Comparison of ENCODE assay signal across 11 mouse cellular contexts in the genomic region with DNA sequence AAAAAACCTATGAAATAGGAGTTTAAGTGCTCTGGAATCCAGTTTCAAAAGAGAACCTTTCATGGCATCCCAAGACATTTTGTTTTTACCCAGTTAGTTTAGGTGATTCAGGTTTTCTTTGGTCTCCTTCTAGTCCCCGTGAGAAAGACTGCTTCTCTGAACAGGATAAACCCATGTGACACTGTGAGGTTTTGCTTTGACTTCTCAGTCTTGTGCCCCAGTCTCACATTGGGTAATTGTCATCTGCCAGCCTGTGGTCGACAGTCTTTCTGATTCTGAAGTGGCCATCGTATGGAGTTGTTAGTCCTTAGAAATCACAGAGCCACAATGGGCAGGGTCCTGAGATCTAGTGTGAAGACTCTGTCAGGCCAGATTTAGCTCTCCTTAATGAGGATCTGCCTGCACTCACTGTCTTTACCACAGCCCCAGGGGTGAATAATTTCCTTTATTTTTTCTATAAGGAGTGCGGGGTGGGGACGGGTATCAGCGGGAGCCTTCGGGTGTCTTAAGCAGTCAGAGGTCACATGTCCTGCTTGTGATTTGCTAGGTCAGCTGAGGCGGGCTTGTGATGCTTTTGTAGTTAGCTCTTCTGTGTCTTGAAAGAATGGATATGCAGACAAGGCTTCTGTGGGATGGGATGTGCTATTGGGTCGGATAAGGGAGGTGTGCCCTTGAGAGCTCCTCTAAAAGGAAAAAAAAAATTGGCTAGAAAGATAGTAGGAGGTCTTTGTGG.
A peak's percentile ranks its signal among the peaks of the same experiment; 100 is the strongest.
DNase-seq lines count a peak whose midpoint lies in the region; ATAC-seq and TF ChIP-seq lines count a peak whose summit lies in the region.
"Had no signal": no experiment of that assay in that cellular context is flagged by ENCODE, and none has a peak within 500 bp of the region (broad histone marks: within the 10 kb centered on the region; RNA-seq: fewer than 3 reads in every experiment).

No protein-coding gene starts in this region.

- H3K4me3 ChIP-seq in lung, embryonic 16.5 days (ENCODE audit: low read length) = no peak overlapping the region
- H3K4me3 ChIP-seq in liver, embryonic 14.5 days (ENCODE audit: insufficient read depth in 1 of 2, low read depth in 2 of 2, low read length in 2 of 2) = no peak overlapping the region
- H3K4me3 ChIP-seq: embryonic facial prominence, embryonic 15.5 days; limb, embryonic 13.5 days had no signal

- WGBS in lung, embryonic 16.5 days = 48% methylated on average over 9 of the region's 9 CpGs
- WGBS in liver, embryonic 14.5 days (ENCODE audit: insufficient replicate concordance) = 54% methylated on average over 9 of the region's 9 CpGs

- H3K36me3 ChIP-seq in lung, embryonic 16.5 days (ENCODE audit: control insufficient read depth, insufficient read depth, low read length) = no peaks in the 10 kb centered on the region
- H3K36me3 ChIP-seq in liver, embryonic 14.5 days (replicated peaks; ENCODE audit: control insufficient read depth, insufficient read depth, low read depth) = no peaks in the 10 kb centered on the region
- H3K36me3 ChIP-seq: embryonic facial prominence, embryonic 15.5 days; limb, embryonic 13.5 days had no signal

- no peak for ATAC-seq in lung, embryonic 16.5 days (ENCODE audit: low read depth)
- peak; percentile 56; the same call in 1 of the 2 replicates for ATAC-seq in liver, embryonic 14.5 days (ENCODE audit: insufficient read depth)
- ATAC-seq: Patski had no signal

- H3K27ac ChIP-seq in lung, embryonic 16.5 days (ENCODE audit: low read length) = peak overlapping the region; percentile 3; the same call in 1 of the 2 replicates
- H3K27ac ChIP-seq in liver, embryonic 14.5 days = no peak overlapping the region
- H3K27ac ChIP-seq: limb, embryonic 13.5 days had no signal

- TF ChIP-seq CTCF in liver, embryonic 14.5 days (IDR thresholded peaks at IDR 0.05; ENCODE audit: low read depth) = no peak

- H3K4me1 ChIP-seq in lung, embryonic 16.5 days (replicated peaks; ENCODE audit: control insufficient read depth, insufficient read depth, low read length) = peaks cover 34% of the 10 kb centered on the region
- H3K4me1 ChIP-seq in liver, embryonic 14.5 days (replicated peaks; ENCODE audit: control insufficient read depth in 2 of 2, insufficient read depth in 2 of 2, low read length in 1 of 2) = peaks cover 4 to 15% of the 10 kb centered on the region in 2 experiments; a peak in 3 of 4 replicates

- no peaks in the 10 kb centered on the region for H3K27me3 ChIP-seq in lung, embryonic 16.5 days (ENCODE audit: control insufficient read depth, insufficient read depth, low read depth, low read length)
- H3K27me3 ChIP-seq in liver, embryonic 14.5 days (ENCODE audit: control insufficient read depth, insufficient read depth, low read length) = no peaks in the 10 kb centered on the region
- H3K27me3 ChIP-seq: embryonic facial prominence, embryonic 15.5 days; limb, embryonic 13.5 days; Patski had no signal

- H3K4me2 ChIP-seq in lung, embryonic 16.5 days (ENCODE audit: low read depth, low read length) = no peak overlapping the region
- H3K4me2 ChIP-seq in liver, embryonic 14.5 days (ENCODE audit: low read depth) = no peak overlapping the region
- H3K4me2 ChIP-seq: embryonic facial prominence, embryonic 15.5 days; limb, embryonic 13.5 days had no signal

- no peaks in the 10 kb centered on the region for H3K9me3 ChIP-seq in lung, embryonic 16.5 days (ENCODE audit: control insufficient read depth, low read length)
- H3K9me3 ChIP-seq in liver, embryonic 14.5 days (ENCODE audit: control insufficient read depth, low read length) = no peaks in the 10 kb centered on the region
- H3K9me3 ChIP-seq: embryonic facial prominence, embryonic 15.5 days; limb, embryonic 13.5 days had no signal

- H3K9ac ChIP-seq in lung, embryonic 16.5 days (ENCODE audit: low read length) = no peak overlapping the region
- H3K9ac ChIP-seq in liver, embryonic 14.5 days (replicated peaks) = no peak overlapping the region
- H3K9ac ChIP-seq: embryonic facial prominence, embryonic 15.5 days; limb, embryonic 13.5 days had no signal

- DNase-seq in lung, adult 18-20 months = no peak
- DNase-seq in ZHBTc4 (ENCODE audit: low read depth, low spot score) = peak; percentile 94
- DNase-seq in liver, embryonic 14.5 days (ENCODE audit: low read depth in 3 of 3, low spot score in 3 of 3) = no peak
- peak; percentile 42 for DNase-seq in thymus, postnatal 25 days
- no peak for DNase-seq in frontal cortex, postnatal 36 days (ENCODE audit: low spot score in 2 of 2)
- DNase-seq in adrenal gland, postnatal 10 days = no peak
- DNase-seq: gastrocnemius, postnatal 25 days had no signal

- TF ChIP-seq EP300 in liver, embryonic 14.5 days (IDR thresholded peaks at IDR 0.05; ENCODE audit: low read depth) = no peak

Comparison
In these comparisons a context has a peak if more than half of its experiments do, and no peak if none do; other contexts are left out.
1. DNase-seq: peak in ZHBTc4 (single experiment) and thymus, postnatal 25 days (single experiment); none in lung, adult 18-20 months (0 of 2), liver, embryonic 14.5 days (0 of 3), frontal cortex, postnatal 36 days (0 of 2) and adrenal gland, postnatal 10 days (single experiment).